Mouse (Mus musculus) kidney, adult 2 months (tissue): ENCODE measurements at regions not wholly inside any gene's neighbourhood (a gene's known extent, or its start where the extent isn't known, plus 50 kb on each side); places are given as distances from the start of the nearest gene placed in this dataset.

ENCODE experiments used
- CTCF ChIP-seq: fragments of 200-500 bp; conservative IDR thresholded peaks from 2 replicates; pipeline ENCODE4 v1.5.1; 2011; ENCODE audit warnings: low read depth, mild to moderate bottlenecking, control low read depth, low read length, moderate library complexity, mixed read lengths; ENCODE audit not compliant: insufficient read depth, insufficient read length
- POLR2A ChIP-seq: fragments of 200-500 bp; IDR thresholded peaks from one replicate; pipeline ENCODE4 v1.6.1; 2011; ENCODE audit warnings: low read depth, low read length, control low read depth

- TF ChIP-seq POLR2A (no peak), CTCF (no peak)
Measured at GRCm38 (mm10) chr2:117028771-117029170, 92.4 kb upstream of the Spred1 start.
